Mouse (Mus musculus) hindbrain, embryonic 13.5 days (tissue): ENCODE measurements at regions not wholly inside any gene's neighbourhood (a gene's known extent, or its start where the extent isn't known, plus 50 kb on each side); places are given as distances from the start of the nearest gene placed in this dataset.

Experiments
- ATAC-seq: fragments of 200-750 bp; cut with Nextera tagmentation; 2 replicates; pipeline ENCODE4 v1.8.0; 2017; ENCODE audit warnings: moderate TSS enrichment; ENCODE audit not compliant: low FRiP score
- H3K27ac ChIP-seq: fragments of 300-500 bp; sonication (generic); 2 replicates; pipeline ENCODE4 v1.5.1; 2015; ENCODE audit warnings: inconsistent platforms, mild to moderate bottlenecking, moderate library complexity
- H3K27me3 ChIP-seq: fragments of 300-500 bp; sonication (generic); 2 replicates; pipeline ENCODE4 v1.6.1; 2015; ENCODE audit warnings: mild to moderate bottlenecking, inconsistent platforms
- H3K36me3 ChIP-seq: fragments of 300-500 bp; sonication (generic); 2 replicates; pipeline ENCODE4 v1.6.1; 2015; ENCODE audit warnings: mild to moderate bottlenecking, inconsistent platforms
- H3K4me1 ChIP-seq: fragments of 300-500 bp; sonication (generic); replicated peaks from 2 replicates; pipeline ENCODE4 v1.6.1; 2015; ENCODE audit warnings: inconsistent platforms
- H3K4me2 ChIP-seq: fragments of 300-500 bp; sonication (generic); 2 replicates; pipeline ENCODE4 v1.6.1; 2015; ENCODE audit warnings: inconsistent platforms, mild to moderate bottlenecking, moderate library complexity
- H3K4me3 ChIP-seq: fragments of 300-500 bp; sonication (generic); 2 replicates; pipeline ENCODE4 v1.5.1; 2015; ENCODE audit warnings: mild to moderate bottlenecking, inconsistent platforms
- H3K9ac ChIP-seq: fragments of 300-500 bp; sonication (generic); 2 replicates; pipeline ENCODE4 v1.6.1; 2015; ENCODE audit warnings: mild to moderate bottlenecking, inconsistent platforms
- H3K9me3 ChIP-seq: fragments of 300-500 bp; sonication (generic); 2 replicates; pipeline ENCODE4 v1.6.1; 2016; ENCODE audit warnings: inconsistent platforms
- whole genome bisulfite sequencing: fragments of 180-500 bp; shearing (Covaris S2); methylation state at CpG from one replicate; pipeline ENCODE4 v1.1.7; 2015; 5-methylcytosine and 5-hydroxymethylcytosine counted together

DNA sequence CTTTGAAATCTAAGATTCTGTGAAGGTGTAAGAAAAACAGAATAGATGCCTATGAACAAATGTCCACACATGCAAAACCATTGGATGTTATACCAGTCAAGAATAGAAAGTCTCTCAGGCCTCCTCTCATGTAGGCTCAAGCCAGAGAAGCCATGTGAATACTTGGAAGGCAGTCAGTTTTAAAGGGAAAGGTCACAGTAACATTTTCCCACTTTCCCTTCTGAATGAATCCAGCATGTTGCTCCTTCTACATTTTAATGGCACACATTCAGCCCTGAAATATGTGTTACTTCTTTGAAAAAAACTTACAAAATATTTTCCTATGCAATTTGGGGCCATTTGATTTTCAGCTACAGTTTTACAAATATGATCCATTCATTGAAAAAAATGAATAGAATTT, 186.1 kb downstream of the Lurap1l start:
- no peaks in the 10 kb centered on the region for H3K36me3 ChIP-seq
- H3K27ac ChIP-seq = no peak overlapping the region
- no peaks in the 10 kb centered on the region for H3K27me3 ChIP-seq
- no peak overlapping the region for H3K9ac ChIP-seq
- H3K4me2 ChIP-seq = no peak overlapping the region
- ATAC-seq = no peak
- no peak overlapping the region for H3K4me3 ChIP-seq
- H3K9me3 ChIP-seq = no peaks in the 10 kb centered on the region
- H3K4me1 ChIP-seq = no peaks in the 10 kb centered on the region

DNA sequence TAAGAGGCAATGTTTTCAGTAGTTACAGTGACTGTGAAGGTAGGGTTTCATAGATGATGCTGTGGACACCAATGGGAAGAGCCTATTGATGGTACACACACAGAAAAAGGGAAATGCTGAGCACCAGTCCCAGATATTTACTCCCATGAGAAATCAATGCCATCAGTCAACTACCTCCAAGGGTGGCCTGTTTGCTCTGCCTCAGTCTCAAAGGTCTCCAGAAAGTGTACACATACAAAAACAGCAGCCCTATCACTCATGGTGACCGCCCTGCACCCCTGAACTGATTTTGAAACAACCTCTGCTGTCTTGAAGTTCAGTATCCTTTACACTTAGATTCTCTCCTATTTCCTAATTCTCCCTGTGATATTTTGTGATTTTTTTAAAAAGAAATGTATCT, 187.2 kb downstream of the Lurap1l start:
- Histone ChIP-seq H3K9ac (no peak overlapping the region), H3K27ac (no peak overlapping the region), H3K9me3 (no peaks in the 10 kb centered on the region), H3K36me3 (no peaks in the 10 kb centered on the region), H3K4me2 (no peak overlapping the region), H3K4me1 (no peaks in the 10 kb centered on the region), H3K4me3 (no peak overlapping the region), H3K27me3 (no peaks in the 10 kb centered on the region)
- ATAC-seq = no peak
- WGBS = 93% methylated on average over 1 of the region's 1 CpGs

DNA sequence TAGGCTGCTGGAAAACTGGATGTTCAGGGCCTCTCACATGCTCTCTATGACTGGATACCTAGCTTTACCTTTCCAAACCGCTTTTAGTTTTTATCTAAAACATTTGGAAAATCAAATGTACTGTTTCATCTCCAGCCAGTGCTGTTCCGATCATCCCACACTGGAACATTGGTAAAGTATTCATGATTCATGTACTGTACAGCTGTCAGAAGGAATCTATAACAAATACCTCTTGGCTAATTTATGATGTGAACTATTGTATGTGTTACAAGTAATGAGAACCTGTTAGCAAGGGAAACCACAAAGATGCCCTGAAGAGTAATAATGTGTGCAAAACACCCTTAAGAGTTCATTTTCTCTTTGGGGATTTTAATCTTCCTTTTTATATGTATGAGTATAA, 190.6 kb downstream of the Lurap1l start:
- Histone ChIP-seq H3K9ac (no peak overlapping the region), H3K4me3 (no peak overlapping the region), H3K4me1 (no peaks in the 10 kb centered on the region), H3K4me2 (no peak overlapping the region), H3K9me3 (no peaks in the 10 kb centered on the region), H3K27me3 (no peaks in the 10 kb centered on the region), H3K36me3 (no peaks in the 10 kb centered on the region), H3K27ac (no peak overlapping the region)
- no peak for ATAC-seq
- WGBS = 84% methylated on average over 2 of the region's 2 CpGs

DNA sequence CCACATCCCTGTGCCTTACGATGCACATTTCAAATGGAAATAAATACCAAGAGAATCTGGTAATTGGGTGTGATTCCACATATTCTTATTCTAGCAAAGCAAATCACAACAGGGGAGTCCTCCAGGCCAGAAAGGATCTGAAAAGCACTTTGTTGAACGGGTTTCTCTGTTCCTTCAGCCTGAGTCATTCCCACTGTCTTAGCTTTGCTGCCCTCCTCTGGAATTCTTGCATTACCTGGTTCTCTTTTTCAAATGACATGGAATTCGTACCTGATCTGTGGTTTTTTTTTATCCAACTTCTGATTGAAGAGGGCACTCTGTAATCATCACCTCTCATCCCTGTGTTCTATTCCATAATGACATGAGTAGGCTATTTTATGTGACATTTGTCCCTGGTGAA, 200.9 kb downstream of the Lurap1l start:
- no peak overlapping the region for H3K4me3 ChIP-seq
- no peak overlapping the region for H3K4me2 ChIP-seq
- 57% methylated on average over 3 of the region's 3 CpGs for WGBS
- no peak overlapping the region for H3K27ac ChIP-seq
- H3K9me3 ChIP-seq = no peaks in the 10 kb centered on the region
- no peak for ATAC-seq
- H3K9ac ChIP-seq = no peak overlapping the region
- no peaks in the 10 kb centered on the region for H3K4me1 ChIP-seq
- H3K36me3 ChIP-seq = no peaks in the 10 kb centered on the region
- H3K27me3 ChIP-seq = no peaks in the 10 kb centered on the region

DNA sequence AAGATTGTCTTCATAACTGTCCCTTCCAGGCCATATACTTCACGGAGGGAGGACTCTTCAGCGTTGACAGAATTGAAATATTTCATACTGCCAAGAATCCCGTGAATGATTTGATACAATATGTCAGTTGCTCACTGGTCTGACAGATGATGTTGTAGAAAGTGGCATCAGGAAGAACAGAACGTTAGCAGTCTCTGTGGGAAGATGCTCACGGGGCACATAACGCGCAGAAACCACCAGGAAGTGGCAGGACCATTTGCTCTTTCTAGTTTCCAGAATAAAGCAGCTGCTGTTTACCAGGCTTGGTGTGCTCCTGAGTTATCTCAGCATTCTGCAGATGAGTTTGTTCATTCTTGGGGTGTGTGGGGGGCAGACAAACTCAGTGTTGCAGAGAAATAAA, 206.0 kb downstream of the Lurap1l start:
- H3K9me3 ChIP-seq = no peaks in the 10 kb centered on the region
- no peak overlapping the region for H3K4me3 ChIP-seq
- no peaks in the 10 kb centered on the region for H3K27me3 ChIP-seq
- WGBS = 86% methylated on average over 7 of the region's 7 CpGs
- H3K4me2 ChIP-seq = no peak overlapping the region
- ATAC-seq = no peak
- H3K4me1 ChIP-seq = no peaks in the 10 kb centered on the region
- no peaks in the 10 kb centered on the region for H3K36me3 ChIP-seq
- no peak overlapping the region for H3K9ac ChIP-seq
- H3K27ac ChIP-seq = no peak overlapping the region

DNA sequence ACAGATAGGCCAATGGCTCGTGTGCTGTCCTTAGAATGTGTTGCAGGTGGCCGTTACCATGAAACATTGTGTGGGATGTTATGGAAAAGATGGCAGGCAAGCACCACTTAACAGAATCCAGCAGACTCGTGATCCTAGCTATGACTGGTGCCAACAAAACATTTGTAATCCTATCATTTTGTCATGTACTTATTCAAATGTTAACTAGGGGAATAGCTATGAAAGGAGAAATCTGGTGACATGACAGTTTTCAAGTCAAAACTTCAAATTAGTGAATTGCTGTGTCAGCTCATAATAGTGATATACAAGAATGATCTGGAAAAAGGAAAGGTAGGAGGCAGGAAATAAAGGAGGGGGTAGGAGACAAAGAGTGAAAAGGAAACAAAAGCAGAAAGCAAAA, 213.7 kb downstream of the Lurap1l start:
- H3K27me3 ChIP-seq = no peaks in the 10 kb centered on the region
- no peaks in the 10 kb centered on the region for H3K36me3 ChIP-seq
- H3K27ac ChIP-seq = no peak overlapping the region
- H3K4me2 ChIP-seq = no peak overlapping the region
- 63% methylated on average over 3 of the region's 3 CpGs for WGBS
- no peaks in the 10 kb centered on the region for H3K9me3 ChIP-seq
- ATAC-seq = no peak
- H3K4me1 ChIP-seq = no peaks in the 10 kb centered on the region
- no peak overlapping the region for H3K9ac ChIP-seq
- H3K4me3 ChIP-seq = no peak overlapping the region

DNA sequence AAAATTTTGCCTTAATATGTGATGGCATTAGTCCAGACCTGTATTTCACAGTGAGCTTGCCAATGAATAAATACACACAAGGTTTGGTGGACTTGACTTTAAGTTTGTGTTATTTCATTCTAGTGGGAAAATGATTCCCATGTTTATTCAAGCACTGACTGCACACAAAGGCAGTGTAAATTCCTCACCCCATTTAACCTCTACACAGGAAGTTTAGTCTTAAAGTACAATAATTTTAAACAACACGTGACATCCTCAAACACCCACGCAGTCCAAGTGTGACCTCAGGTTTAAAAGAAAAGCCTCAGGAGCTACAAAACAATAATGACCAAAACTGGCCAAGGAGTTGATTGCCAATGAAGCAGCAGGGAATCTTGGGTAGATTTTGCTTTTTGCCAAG, 219.4 kb downstream of the Lurap1l start:
- Histone ChIP-seq H3K4me3 (no peak overlapping the region), H3K4me2 (no peak overlapping the region), H3K36me3 (no peaks in the 10 kb centered on the region), H3K27ac (no peak overlapping the region), H3K27me3 (no peaks in the 10 kb centered on the region), H3K4me1 (no peaks in the 10 kb centered on the region), H3K9ac (no peak overlapping the region), H3K9me3 (no peaks in the 10 kb centered on the region)
- WGBS = 71% methylated on average over 2 of the region's 2 CpGs
- ATAC-seq = no peak

DNA sequence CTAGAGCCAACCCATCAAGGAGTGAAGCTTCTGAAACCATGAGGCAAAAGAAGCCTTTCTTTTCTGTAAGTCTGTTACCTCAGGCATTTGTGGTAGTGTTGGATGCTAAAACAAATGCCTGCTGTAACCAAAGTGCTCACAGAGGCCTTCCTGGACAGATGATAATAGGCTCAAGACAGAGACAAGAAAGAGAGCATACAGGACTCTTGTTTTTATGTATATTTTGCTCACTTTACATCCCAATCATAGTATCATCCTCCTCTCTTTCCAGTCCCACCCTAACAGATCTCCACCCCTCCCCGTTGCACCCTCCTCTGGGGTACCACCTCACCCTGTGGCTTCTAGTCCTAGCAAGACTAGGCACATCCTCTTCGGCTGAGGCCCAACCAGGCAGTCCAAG, 262.7 kb downstream of the Lurap1l start:
- ATAC-seq = no peak
- no peaks in the 10 kb centered on the region for H3K4me1 ChIP-seq
- no peak overlapping the region for H3K4me2 ChIP-seq
- no peaks in the 10 kb centered on the region for H3K36me3 ChIP-seq
- H3K4me3 ChIP-seq = no peak overlapping the region
- H3K9me3 ChIP-seq = no peaks in the 10 kb centered on the region
- no peaks in the 10 kb centered on the region for H3K27me3 ChIP-seq
- 91% methylated on average over 2 of the region's 2 CpGs for WGBS
- no peak overlapping the region for H3K9ac ChIP-seq
- no peak overlapping the region for H3K27ac ChIP-seq

DNA sequence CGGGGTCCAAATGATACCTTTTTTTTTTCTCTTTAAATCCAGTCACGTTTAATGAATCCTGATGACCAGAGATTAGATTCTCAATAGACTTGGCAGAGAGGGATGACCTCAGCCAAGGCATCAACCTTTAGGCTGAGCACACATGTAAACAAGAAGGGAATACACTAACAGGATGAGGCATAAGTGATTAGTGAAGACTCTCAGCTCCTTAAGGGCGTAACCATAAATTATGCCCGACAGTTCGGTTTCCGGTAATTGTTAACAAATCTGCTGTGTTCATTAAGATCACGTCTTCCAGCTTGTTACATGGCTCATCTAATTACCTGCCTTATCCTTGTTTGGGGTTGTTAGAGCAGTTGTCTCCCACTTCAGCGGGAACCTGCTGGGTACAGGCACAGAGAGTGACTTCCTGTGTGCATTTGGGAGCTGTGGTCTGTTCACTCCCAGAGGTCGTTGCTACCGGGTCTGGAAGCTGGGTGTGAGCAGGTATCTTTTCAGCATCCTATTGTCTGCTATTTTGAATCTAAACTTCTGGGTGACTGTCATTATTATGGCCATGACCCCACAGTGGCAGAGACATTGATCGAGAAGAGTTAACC, 265.1 kb downstream of the Mpdz start:
- 66% methylated on average over 11 of the region's 11 CpGs for WGBS
- Histone ChIP-seq H3K27ac (no peak overlapping the region), H3K27me3 (no peaks in the 10 kb centered on the region), H3K36me3 (no peaks in the 10 kb centered on the region), H3K9me3 (no peaks in the 10 kb centered on the region), H3K9ac (no peak overlapping the region), H3K4me3 (no peak overlapping the region), H3K4me2 (no peak overlapping the region), H3K4me1 (peaks cover 5% of the 10 kb centered on the region; the same call in 1 of the 2 replicates)
- no peak for ATAC-seq

DNA sequence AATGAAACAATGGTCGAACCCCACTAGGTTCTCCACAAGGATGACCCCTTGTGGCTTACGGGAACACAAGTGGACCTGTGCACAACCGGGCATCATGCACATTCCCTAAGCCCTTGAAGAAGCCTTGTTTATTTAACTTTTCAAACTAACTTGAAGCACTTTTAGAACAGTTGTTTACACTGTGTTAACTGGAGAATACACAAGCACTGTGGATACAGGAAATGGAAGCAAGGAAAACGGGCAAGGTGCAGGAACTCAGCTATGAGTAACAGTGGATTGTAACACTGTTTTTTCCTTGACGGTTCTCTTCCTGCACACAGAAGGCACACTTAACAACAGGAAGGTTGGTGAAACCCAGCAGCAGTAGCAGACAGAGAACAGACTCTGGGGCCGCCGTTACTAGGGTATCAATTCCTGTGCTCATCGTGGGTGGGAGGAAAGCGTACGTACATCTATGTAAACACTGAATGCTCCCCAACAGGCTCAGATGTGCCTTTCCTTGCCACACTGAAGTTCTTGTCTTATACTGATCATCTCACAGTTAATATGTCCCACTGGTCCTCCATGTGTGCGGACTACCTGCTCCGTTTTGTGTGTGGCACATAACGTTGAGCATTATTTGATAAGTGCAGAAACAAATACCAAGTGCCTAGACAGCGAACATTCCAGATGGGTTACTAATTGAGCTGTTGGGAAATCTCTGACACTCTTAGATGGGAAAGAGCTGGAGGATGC, 264.4 kb downstream of the Mpdz start:
- Histone ChIP-seq H3K4me1 (peaks cover 5% of the 10 kb centered on the region; the same call in 1 of the 2 replicates), H3K9me3 (no peaks in the 10 kb centered on the region), H3K27me3 (no peaks in the 10 kb centered on the region), H3K9ac (no peak overlapping the region), H3K4me3 (no peak overlapping the region), H3K36me3 (no peaks in the 10 kb centered on the region), H3K27ac (no peak overlapping the region), H3K4me2 (no peak overlapping the region)
- 78% methylated on average over 14 of the region's 14 CpGs for WGBS
- ATAC-seq = peak; percentile 43

DNA sequence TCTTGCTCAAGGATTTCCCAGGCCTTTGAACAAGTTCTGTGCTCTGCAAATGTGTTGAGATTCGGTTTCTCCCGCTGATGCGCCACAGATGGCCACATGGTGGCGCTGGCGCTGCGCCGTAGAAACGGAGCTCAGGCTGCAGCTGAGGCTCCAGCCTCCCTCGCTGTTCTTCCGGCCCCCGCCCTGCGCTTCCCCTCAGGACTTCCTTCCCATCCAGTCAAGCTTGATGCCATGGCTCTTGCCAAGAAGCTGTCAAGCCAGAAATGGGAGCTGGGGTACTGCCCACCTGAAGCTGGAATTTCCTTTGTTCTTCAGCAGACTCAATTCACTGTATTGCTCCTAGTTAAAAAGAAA, 263.9 kb downstream of the Mpdz start:
- no peak overlapping the region for H3K4me2 ChIP-seq
- H3K9ac ChIP-seq = no peak overlapping the region
- no peak overlapping the region for H3K4me3 ChIP-seq
- H3K27ac ChIP-seq = no peak overlapping the region
- H3K9me3 ChIP-seq = no peaks in the 10 kb centered on the region
- no peaks in the 10 kb centered on the region for H3K27me3 ChIP-seq
- 0% methylated on average over 12 of the region's 12 CpGs for WGBS
- peaks cover 5% of the 10 kb centered on the region; the same call in 1 of the 2 replicates for H3K4me1 ChIP-seq
- H3K36me3 ChIP-seq = no peaks in the 10 kb centered on the region
- ATAC-seq = peak; percentile 97

DNA sequence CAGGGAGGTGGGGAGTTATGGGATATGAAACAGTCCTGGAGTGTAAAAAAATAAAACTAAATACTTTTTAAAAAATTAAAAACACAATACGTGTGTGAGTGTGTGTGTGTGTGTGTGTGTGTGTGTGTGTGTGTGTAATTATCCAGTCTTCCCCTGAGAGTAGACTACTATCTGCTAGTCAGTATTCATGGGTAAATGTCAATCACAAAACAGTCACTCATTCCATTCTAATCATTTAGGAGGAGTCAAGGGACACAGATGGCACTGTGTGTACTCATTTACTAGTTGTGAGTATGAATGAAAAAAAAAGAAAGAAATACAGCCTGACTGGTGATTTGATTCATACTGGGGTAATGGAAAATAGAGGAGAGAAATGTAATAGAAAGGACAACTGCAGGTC, 226.5 kb downstream of the Mpdz start:
- Histone ChIP-seq H3K4me2 (no peak overlapping the region), H3K27me3 (no peaks in the 10 kb centered on the region), H3K27ac (no peak overlapping the region), H3K36me3 (no peaks in the 10 kb centered on the region), H3K4me3 (no peak overlapping the region), H3K9me3 (no peaks in the 10 kb centered on the region), H3K4me1 (peaks cover 6% of the 10 kb centered on the region), H3K9ac (no peak overlapping the region)
- 52% methylated on average over 1 of the region's 1 CpGs for WGBS
- ATAC-seq = peak; percentile 73; the same call in 1 of the 2 replicates

DNA sequence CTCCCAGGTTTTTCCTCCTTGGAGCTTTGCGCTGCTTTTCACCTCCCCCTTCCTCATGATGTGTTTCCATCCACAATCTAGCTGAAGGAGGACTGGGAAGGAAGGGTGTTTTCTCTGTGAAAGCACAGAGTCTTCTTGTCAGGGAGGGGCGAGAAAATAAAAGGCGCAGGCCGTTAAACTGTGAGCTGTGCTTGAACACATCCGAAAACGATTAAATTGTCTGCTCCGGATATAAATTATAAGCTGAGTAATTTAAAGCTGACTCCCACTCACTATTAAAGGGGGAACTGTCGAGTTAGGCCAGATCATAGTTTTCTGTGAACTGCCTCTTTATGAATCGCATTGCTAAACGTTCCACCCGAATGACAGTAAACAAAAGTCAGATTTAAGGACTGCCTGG, 224.6 kb downstream of the Mpdz start:
- peaks cover 10% of the 10 kb centered on the region for H3K4me1 ChIP-seq
- WGBS = 37% methylated on average over 11 of the region's 11 CpGs
- H3K4me3 ChIP-seq = no peak overlapping the region
- no peaks in the 10 kb centered on the region for H3K36me3 ChIP-seq
- no peak overlapping the region for H3K4me2 ChIP-seq
- no peak overlapping the region for H3K27ac ChIP-seq
- no peak overlapping the region for H3K9ac ChIP-seq
- no peaks in the 10 kb centered on the region for H3K27me3 ChIP-seq
- ATAC-seq = peak; percentile 45; the same call in 1 of the 2 replicates
- H3K9me3 ChIP-seq = no peaks in the 10 kb centered on the region
